Mouse (Mus musculus) adrenal gland, adult 8-10 months (tissue): ENCODE data around the gene Cldn4. TPM values are rescaled to one million over a fixed set of nuclear protein-coding genes. Genes with fewer than 3 reads are reported as not detected.
A peak's percentile ranks its signal among the peaks of the same experiment; 100 is the strongest.
"Not testable (repeated sequence)": the region's sequence is repeated elsewhere in the genome, so short reads cannot be mapped to it uniquely, and the experiment has no call there.

ENCODE experiments used
- DNase-seq: peaks from one replicate; pipeline ENCODE4 v3.0.0; 2022
- total RNA-seq, 4 experiments: library from RNA; stranded (reverse); gene quantifications; 2 replicates each; pipeline ENCODE4 v1.2.4; 2022

Gene Cldn4
- total RNA-seq, result not detected

DNA sequence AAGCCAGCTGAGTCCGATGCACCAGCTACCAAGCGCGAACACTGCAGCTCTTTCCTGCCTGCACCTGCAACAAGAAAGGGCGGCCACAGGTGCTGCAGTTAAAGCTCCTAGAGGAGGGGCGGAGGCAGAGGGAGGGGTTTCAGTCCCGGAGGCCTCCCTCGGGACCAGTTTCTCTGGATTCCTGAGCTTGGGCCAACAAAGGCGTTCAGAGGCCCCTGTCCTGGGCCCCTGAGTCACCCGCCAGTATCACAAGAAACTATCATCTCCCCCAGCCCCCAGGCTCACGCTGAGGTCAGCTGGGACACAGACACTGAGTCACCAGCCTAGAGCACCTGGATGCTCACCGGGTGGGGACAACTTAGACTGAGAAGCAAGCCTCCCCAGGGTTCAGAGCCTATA is at the start of gene Cldn4:
Gene Cldn4 (minus strand): TSS at position 78 of the 399 bp plus-strand sequence.
- no peak for DNase-seq

DNA sequence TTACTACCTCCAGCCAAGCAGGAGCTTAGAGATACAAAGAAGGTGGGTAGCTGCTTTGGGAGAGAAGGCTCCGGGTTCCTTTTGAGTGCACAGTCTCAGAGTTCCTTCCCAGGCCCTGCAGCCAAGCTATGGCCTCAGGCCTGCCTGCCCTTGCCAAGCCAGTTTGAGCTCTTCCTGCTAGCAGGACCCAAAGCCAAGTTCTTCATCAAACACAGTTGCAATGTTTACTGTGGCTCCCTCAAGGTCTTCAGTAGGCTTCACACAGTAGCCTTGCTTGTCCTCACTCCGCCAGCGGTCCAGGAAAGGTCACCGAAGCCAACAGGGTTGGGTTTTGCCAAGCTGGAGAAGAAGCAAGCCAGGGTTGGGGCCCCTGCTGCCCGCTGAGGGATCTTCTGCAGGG is 45.8 kb upstream of the Cldn4 start:
- DNase-seq, result peak; percentile 40

DNA sequence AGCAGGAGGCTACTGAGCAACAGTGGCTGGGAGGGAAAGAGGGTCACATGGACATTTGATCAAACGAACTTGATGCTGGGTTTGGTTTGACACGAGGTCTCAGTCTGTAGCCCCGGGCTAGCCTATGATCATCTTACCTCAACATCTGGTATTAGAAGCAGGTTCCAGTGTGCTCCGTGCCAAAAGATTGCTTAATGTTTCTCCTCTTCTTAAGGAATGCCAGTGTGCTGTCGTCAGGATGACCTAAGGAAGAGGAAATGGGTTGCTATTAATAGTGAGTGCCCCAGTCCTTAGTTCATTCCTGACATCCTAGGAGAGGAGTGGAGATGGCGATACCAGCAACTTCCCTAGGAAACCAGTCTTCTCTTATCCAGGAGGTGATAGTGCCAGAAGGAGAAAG is 43.0 kb upstream of the Cldn4 start:
- no peak for DNase-seq

DNA sequence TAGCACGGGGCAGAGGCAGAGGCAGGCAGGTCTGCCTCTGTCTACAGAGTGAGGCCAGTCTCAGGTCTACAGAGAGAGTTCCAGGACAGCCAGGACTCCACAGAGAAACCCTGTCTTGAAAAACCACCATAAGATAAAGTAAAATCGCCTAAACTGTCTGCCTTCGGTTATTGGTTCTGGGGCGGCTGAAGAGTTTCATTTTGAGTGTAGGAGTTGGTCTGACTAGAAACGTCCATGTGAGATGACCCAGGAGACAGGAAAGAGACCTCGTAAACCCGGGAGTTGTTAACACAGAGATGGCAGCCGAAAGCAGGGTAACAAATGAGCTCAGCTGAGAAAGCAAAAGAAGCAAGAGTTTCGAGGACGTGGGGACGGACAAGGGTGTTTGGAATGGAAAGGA is 42.4 kb upstream of the Cldn4 start:
- DNase-seq, result no peak

DNA sequence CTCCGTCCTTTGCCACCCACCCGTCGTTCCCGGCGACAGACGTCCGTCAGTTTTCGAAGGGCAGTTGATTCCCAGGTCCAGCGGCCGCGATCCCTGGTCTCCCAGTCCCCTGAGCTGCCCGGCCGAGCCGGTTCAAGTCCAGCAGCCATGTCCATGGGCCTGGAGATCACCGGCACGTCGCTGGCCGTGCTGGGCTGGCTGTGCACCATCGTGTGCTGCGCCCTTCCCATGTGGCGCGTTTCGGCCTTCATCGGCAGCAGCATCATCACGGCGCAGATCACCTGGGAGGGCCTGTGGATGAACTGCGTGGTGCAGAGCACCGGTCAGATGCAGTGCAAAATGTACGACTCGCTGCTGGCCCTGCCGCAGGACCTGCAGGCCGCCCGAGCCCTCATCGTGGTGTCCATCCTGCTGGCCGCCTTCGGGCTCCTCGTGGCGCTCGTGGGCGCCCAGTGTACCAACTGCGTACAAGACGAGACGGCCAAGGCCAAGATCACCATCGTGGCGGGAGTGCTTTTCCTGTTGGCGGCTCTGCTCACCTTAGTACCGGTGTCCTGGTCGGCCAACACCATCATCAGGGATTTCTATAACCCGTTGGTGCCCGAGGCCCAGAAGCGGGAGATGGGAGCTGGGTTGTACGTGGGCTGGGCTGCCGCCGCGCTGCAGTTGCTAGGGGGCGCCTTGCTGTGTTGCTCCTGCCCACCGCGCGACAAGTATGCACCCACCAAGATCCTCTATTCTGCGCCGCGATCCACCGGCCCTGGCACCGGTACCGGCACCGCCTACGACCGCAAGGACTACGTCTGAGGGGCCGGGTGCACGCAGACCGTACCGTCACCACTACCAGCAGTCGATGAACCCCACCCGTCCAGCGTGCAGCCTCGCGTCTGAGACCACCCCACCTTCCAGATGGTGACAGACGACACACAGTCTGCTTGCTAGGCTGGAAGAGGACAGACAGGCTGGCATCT is 39.8 kb upstream of the Cldn4 start:
- no peak for DNase-seq

DNA sequence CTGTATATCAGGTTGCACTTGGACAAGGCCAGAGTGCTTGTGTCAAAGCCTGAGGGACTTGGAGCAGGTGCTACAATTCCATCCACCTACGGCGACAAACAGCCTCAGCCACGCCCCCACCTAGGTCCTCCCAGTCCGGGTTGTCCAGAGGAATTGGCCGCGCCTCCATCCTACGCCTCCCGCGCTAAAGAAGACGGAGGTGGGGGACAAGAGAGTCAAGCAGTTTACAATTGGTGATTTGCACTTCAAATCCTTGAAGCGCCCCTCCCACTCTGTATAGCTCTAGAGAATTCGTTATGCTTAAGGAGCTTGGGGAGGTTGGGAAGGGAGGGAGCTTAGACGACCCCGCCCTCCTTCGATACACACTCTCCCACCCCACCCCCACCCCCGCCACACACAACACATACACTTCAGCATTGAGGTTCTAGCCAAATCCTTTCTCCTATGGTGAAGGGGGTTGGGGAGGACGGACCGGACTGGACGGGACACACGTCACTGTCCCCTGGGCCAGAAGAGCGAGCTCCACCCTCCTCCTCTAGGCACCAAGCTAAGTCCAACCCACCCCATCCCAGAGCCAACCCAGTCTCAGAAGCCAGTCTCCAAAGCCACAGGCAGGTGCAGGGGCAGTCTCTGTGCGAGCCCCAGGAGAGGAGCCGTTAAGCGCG is 39.0 kb upstream of the Cldn4 start, which contains the start of gene Cldn3:
Gene Cldn3 (plus strand): TSS at position 582 of the 665 bp plus-strand sequence.
- DNase-seq, result no peak

DNA sequence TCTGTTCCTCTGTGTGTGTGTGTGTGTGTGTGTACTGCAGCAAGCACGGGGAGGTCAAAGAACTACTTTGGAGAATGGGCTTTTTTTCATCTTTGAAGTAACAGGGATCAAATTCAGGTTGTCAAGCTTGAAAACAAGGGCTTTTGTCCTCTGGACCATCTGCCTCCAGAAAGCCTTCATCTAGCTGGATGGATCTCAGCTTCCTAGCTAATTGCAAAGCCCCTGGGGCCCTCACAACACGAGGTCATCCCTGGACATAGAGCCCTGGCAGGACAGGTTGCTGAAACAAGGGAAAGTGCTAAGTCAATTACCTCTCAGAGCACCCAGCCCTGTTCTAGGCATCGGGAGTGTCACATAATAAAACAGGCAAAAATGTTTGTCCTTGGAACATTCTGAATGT is 37.0 kb upstream of the Cldn4 start:
- no peak for DNase-seq

DNA sequence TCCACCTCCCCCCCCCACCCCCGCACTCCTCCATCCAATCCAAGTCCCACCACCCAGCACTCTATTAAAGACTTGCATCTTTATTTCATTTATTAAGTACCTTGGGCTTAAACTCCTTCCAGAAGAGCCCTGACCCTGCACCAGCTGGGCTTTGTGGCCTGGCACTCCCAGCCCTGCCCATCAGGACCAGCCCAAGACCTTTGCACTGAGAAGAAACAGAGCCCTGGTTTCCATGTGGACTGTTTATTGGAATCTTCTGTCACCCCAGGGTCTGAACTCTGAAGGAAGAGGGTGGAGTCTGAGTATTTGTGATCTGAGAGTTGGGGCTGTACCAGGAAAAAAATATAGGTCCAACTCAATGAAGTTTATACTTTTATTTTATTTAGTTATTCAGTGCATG is 36.4 kb upstream of the Cldn4 start:
- DNase-seq, result no peak

DNA sequence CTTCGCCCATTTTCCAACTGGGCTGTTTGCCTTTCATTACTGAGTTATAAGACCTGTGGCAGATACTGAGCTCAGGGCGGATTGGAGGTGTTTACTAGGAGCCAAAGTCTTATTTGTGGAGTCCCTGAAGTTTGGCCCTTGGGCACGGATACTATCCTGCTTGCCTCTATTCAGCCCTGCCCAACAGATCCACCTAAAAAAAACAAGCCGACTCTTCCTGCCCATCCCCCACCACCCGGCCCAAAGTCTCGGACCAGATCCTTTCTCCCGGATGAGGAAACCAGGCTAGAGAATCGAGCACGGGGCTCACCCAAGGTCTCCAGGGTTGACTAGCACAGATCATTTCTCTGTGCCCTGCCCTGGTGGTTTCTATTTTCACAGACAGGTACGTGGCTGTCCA is 34.4 kb upstream of the Cldn4 start:
- DNase-seq, result no peak

DNA sequence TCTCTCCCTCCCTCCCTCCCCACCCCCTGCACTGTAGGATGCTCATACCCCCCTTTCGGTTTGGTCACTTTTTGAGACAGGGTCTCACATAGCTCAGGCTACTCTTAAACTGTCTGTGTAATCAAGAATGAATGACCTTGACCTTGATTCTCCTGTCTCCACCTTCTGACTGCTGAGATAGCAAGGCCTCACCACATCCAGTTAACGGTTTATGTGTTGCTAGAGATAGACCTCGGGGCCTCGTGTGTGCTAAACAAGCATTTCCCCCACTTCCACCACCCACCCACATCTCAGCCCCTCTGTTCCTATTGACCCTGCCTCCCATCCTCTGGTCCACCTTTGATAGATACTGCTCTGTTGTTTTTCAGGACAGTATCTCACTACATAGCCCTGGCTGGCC is 31.1 kb upstream of the Cldn4 start:
- no peak for DNase-seq

DNA sequence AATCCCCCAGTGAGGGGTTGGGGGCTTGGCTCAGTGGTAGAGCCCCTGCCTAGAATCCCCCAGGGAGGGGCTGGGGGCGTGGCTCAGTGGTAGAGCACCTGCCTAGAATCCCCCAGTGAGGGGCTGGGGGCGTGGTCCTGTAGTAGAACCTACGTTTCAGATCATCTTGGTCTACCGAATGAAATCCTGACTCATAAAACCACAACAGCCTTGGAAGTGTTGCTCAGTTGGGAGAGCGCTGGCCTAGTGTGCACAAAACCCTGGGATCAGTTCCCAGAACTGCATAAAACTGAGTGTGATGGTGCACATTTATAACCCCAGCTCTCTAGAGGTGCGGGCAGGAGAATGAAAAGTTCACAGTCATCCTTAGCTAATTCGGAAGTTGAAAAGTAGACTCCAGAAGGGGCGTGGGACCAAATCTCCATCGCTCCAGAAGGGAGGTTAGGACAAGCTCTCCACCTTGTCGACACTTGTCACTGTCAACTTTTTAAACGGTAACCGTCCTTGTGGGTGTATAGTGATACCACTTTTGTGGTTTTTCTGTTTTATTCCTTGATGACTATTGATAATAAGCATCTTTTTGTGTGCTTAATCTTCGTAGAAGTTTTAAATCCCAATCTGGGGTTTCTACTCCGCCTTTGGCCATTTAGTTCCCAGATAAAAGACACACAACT is 30.0 kb upstream of the Cldn4 start:
- DNase-seq, result no peak

DNA sequence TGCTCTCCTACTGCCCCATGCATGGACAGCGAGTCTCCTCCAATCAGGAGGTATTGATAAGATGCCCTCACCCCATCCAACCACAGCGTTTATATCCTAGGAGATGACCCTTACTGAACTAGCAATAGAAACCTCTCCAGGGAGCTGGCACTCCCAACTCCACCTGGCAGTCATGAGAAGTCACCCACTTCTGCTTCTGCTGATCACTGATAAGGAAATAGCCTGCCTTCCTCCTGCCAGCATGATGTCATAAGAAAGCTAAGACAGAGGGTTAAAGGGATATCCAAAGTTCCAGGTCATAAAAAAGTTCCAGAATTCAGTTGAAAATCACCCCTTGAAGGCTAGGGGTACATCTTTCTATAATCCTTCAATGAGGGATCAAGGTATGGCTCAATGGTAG is 29.4 kb upstream of the Cldn4 start:
- no peak for DNase-seq

DNA sequence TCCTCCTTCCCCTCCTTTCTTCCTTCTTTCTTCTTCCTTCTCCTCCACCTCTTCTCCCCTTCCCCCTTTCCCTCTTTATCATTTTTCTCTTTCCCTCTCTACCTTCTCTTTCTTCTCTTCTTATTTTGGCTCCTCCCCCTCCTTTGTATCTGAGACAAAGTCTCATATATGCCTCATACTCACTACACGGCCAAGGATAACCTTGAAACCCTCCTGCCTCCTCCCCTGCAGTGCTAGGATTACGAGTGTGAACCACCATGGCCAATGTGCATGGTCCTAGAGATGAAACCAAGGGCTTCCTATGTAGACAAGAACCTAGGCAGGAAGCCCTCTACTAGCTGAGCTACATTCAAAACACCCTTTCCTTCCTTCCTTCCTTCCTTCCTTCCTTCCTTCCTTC is 28.2 kb upstream of the Cldn4 start:
- no peak for DNase-seq

DNA sequence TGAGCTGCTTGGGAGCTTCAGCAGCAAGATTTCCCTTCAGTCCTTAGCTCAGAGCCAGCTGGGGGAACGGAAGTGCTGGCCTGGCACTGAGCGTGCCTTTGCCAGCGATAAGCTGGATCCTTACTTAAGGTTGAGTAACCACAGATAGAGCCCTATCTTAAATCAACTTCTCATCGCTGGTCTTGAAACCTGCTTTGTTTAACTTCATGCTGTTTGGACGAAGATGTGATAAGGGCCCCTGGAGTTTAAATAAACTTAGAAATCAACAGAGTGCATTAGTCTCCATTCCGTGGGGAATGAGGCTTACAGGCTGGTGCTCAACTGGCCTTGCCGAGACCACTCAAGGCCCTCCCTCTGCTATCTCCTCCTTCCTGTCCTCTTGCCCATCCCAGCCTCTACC is 27.6 kb upstream of the Cldn4 start:
- DNase-seq, result no peak

DNA sequence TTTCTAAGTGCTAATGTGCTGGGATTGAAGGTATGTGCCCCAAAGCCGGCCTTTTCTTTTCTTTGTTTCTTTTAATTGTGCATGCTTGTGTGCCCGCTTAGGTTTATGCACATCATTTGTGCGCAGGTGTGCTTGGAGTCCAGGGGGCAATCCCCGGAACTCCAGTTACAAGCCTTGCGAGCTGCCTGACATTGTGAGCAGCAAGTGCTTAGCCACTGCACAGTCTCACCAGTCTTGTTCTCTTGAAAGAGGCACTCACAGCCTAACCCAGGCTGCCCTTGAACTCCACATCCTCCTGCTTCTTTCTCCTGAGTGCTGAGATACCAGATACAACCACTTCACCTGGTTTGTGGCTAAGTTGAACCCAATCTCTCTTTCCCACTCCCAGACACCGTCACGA is 26.8 kb upstream of the Cldn4 start:
- no peak for DNase-seq

DNA sequence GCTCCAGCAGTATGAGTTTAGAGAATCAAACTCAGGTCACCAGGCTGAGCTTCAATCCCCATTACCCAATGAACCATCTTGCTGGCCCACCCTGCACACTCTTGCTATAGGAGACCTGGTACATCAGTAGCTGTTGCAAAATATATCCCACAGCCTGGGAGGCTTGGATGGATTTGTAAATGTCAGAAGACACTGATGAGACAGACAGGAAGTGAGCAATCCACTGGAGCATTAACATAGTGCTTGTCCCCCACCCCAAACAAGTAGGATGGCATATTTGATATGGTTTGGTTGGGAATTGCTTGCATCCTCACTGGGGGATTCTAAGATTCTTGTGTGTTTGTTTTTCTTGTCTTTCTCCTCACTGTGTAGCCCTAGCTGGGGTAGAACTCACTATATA is 26.3 kb upstream of the Cldn4 start:
- no peak for DNase-seq

DNA sequence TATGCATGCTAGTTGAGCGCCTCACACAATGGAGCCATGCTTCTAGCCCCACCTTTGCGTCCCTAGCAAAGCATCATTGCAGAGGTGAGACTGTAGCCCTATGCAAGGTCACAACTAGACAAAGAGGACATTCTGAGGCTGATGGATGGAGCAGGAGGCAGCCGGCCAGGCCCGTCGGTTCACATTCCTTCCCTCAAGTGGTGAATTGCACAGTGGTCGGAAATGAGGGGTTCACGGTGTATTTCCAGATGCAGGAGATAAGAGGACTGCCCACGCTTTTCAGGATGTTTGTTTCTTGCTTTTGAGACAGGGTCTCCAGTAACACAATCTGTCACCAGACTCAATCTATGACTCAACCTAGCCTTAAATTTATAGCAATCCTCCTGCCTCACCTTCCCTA is 23.9 kb upstream of the Cldn4 start:
- no peak for DNase-seq

DNA sequence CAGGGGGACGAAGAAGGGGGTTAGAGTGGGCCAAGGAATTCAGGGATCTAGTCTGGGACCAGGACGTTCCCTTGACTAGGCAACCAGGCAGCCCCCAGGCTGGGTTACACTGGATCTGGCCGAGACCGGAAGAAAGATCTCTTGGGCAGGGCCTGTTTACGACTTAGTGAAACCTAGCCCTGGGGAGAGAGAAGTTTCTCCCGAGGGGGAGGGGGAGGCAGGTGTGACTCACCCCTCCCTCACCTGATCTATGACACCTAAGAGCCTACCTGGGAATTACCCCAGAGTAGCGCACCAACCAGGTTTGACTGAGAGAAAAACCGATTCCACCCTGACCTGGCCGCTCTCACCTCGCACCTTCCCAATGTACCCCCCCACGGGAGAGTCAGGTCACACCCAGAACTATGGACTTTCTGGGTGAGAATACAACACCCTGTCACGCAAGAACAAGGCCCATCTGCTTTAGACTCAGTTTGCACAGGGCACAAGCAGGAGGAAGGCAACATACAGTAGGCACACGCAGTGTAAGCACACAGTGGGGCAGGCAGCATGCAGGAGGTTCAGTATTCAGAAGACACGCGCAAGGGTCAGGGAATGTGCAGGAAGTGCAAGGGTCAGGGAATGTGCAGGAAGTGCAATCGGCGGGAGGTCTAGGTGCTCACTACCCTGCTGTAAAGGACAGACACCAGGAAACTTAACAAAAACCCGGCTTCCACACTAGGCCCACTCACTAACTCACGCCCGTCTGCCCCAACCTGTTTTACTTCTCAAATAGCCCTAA is 20.6 kb upstream of the Cldn4 start:
- DNase-seq, result no peak

DNA sequence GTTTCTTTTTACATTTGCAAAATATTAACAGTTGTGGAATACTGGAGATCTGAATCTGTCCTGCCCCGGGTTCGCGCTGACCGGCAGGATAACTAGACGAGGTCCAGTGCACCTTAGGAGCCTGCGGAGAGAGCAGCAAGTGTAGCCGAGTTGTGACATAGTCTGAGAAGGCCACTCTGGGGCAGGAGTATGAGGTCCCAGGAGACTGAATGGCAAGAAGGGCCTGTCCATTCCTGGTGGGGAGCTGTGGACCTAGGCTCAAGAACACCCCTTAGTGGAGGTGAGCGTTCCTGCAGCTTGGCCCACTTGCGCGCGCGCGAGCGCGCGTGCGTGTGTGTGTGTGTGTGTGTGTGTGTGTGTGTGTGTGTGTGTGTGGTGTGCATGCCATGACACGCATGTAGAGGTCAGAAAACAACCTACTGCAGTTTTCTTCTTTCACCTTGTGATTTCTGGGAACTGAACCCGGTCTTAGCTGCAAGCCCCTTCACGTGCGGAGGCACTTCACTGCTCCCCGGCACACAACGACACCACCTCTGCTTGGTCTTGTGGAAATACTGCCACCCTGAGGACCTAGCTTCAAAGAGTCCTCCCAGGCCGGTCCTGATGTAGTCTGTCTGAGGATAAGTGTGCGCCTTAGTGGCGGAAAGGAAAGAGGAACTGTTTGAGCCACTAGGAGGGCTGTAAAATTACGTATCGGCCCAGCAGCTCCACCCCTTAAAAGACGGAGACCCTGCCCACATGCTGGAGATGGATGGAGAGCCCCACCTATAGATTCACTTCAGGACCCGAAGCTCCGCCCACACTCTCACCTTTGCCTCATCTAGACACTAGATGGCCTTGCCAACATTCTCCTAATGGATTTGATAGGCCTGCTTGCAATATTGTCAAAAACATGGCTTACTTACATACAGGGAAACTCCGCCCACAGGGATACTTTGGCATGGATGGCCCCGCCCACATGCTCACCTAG is 19.4 kb upstream of the Cldn4 start:
- DNase-seq, result peak; percentile 38

DNA sequence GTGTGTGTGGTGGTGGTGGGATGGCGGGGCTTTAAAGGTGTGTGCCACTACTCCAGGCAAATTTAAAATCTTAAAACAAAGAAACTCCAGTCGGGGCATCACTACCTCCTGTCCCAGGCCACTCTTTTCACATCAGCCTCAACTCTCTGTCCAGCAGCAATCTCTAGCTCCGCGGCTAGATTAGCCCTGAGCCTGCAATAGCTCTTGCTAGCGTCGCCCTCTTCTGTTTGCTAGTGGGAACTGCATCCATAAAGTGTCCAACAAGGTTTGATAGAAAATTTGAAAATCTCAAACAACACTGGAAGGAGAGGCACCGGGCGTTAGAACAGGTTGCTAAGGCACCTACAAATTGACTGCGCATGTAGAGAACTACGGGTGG is 18.7 kb upstream of the Cldn4 start:
- DNase-seq, result peak; percentile 52

DNA sequence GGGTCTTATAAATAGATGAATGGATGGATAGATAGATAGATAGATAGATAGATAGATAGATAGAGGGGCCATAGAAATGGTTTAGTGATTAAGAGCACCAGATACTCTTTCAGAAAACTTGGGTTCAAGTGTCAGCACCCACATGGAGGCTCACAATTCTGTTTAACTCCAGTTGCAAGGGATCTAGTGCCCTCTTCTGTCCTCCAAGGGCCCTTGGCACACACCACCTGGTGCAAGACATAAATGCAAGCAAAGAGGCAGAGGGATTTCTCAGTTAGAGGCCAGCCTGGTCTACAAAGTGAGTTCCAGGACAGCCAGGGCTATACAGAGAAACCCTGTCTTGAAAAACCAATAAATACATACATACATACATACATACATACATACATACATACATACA is 17.9 kb upstream of the Cldn4 start:
- DNase-seq, result not testable (repeated sequence)
